Mouse (Mus musculus): Measurements from ENCODE around the gene Slc25a54.

DNA sequence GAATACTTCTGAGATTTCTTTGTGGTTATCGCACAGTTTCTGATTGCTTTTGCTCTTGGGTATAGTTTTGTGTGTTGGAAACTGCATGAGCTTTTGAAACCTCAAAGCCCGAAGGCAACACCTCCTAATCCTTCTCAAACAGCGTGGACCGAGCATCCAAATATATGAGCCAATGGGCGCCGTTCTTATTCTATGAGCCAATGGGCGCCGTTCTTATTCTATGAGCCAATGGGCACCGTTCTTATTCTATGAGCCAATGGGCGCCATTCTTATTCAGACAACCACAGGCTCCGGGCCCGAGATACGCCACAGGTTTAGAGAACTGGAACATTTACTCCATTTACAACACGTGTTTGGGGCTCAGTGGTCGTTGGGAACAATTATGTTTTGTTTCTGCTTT lies 53.8 kb downstream of the Slc25a54 start:
- TF ChIP-seq CTCF (IDR thresholded peaks at IDR 0.05; ENCODE audit: low read depth), result no peak
- TF ChIP-seq EP300 (IDR thresholded peaks at IDR 0.05; ENCODE audit: low read depth), result no peak

Measured in heart, postnatal 0 days (tissue).